21 mouse cellular contexts compared by ENCODE assay signal in genomic region chr9:23383837-23384236, GRCm38 (mm10).
"Had no signal": no experiment of that assay in that cellular context is flagged by ENCODE, and none has a peak within 500 bp of the region (broad histone marks: within the 10 kb centered on the region; RNA-seq: fewer than 3 reads in every experiment).

No protein-coding gene starts in this region.

- H3K4me1 ChIP-seq: megakaryocyte, embryonic 14.5 days had no signal

- DNase-seq: kidney, adult 18-20 months; kidney, adult 9 months; kidney, postnatal 14 days; kidney, postnatal 4 days; lung, adult 2 months; lung, postnatal 10 days; lung, postnatal 36 days; retina, postnatal 1 day; right cerebral cortex, postnatal 25 days; spleen, adult 18-20 months; thymus, postnatal 25 days had no signal

- ATAC-seq: intestine, embryonic 16.5 days; midbrain, embryonic 13.5 days; midbrain, embryonic 16.5 days had no signal

- H3K4me2 ChIP-seq: limb, embryonic 12.5 days; limb, embryonic 15.5 days; midbrain, embryonic 13.5 days; neural tube, embryonic 13.5 days had no signal

- H3K9me3 ChIP-seq: limb, embryonic 12.5 days; limb, embryonic 15.5 days; megakaryocyte, embryonic 14.5 days; midbrain, embryonic 10.5 days; midbrain, embryonic 13.5 days; neural tube, embryonic 13.5 days had no signal

- H3K27ac ChIP-seq: limb, embryonic 12.5 days; limb, embryonic 15.5 days; liver, embryonic 14.5 days; midbrain, embryonic 10.5 days; midbrain, embryonic 13.5 days; neural tube, embryonic 13.5 days had no signal

- H3K36me3 ChIP-seq: limb, embryonic 12.5 days; limb, embryonic 15.5 days; midbrain, embryonic 10.5 days; midbrain, embryonic 13.5 days; neural tube, embryonic 13.5 days had no signal

- H3K4me3 ChIP-seq: limb, embryonic 12.5 days; limb, embryonic 15.5 days; megakaryocyte, embryonic 14.5 days; midbrain, embryonic 10.5 days; midbrain, embryonic 13.5 days; myocyte; neural tube, embryonic 13.5 days had no signal

- H3K9ac ChIP-seq: limb, embryonic 12.5 days; limb, embryonic 15.5 days; liver, embryonic 14.5 days; midbrain, embryonic 13.5 days; neural tube, embryonic 13.5 days had no signal

- H3K27me3 ChIP-seq: limb, embryonic 12.5 days; limb, embryonic 15.5 days; megakaryocyte, embryonic 14.5 days; midbrain, embryonic 13.5 days; neural tube, embryonic 13.5 days had no signal
